Mouse (Mus musculus): Measurements from ENCODE around the gene Dusp3.

Dusp3 gene

GRCm38 (mm10) chr11:101986913-101987312 lies at the start of gene Dusp3:
TSS of gene Dusp3 (minus strand) at chr11:101987013.
- DNase-seq (ENCODE audit: low read depth, low spot score), result no peak

- no peak for DNase-seq (ENCODE audit: low read depth, low spot score)
Measured at GRCm38 (mm10) chr11:102036336-102036735, 49.5 kb upstream of the Dusp3 start.

GRCm38 (mm10) chr11:102035456-102035960 lies 48.7 kb upstream of the Dusp3 start:
- no peak for DNase-seq (ENCODE audit: low read depth, low spot score)

GRCm38 (mm10) chr11:102034887-102035286 lies 48.1 kb upstream of the Dusp3 start:
- DNase-seq (ENCODE audit: low read depth, low spot score), result no peak

- no peak for DNase-seq (ENCODE audit: low read depth, low spot score)
Measured at GRCm38 (mm10) chr11:102033055-102033591, 46.3 kb upstream of the Dusp3 start.

- DNase-seq (ENCODE audit: low read depth, low spot score), result no peak
Measured at GRCm38 (mm10) chr11:102031149-102031548, 44.3 kb upstream of the Dusp3 start.

- no peak for DNase-seq (ENCODE audit: low read depth, low spot score)
Measured at GRCm38 (mm10) chr11:102029966-102030365, 43.2 kb upstream of the Dusp3 start.

- DNase-seq (ENCODE audit: low read depth, low spot score), result no peak
Measured at GRCm38 (mm10) chr11:102029304-102029703, 42.5 kb upstream of the Dusp3 start.

GRCm38 (mm10) chr11:102028087-102028816 lies 41.4 kb upstream of the Dusp3 start, which contains the start of gene Mpp3:
TSS of gene Mpp3 (minus strand) at chr11:102028461.
- DNase-seq (ENCODE audit: low read depth, low spot score), result no peak

- no peak for DNase-seq (ENCODE audit: low read depth, low spot score)
Measured at GRCm38 (mm10) chr11:102027361-102028017, 40.7 kb upstream of the Dusp3 start.

- DNase-seq (ENCODE audit: low read depth, low spot score), result peak; percentile 72
Measured at GRCm38 (mm10) chr11:102026694-102027360, 40.0 kb upstream of the Dusp3 start.

- DNase-seq (ENCODE audit: low read depth, low spot score), result no peak
Measured at GRCm38 (mm10) chr11:102025991-102026660, 39.3 kb upstream of the Dusp3 start.

- no peak for DNase-seq (ENCODE audit: low read depth, low spot score)
Measured at GRCm38 (mm10) chr11:102025354-102025753, 38.5 kb upstream of the Dusp3 start.

GRCm38 (mm10) chr11:102024875-102025274 lies 38.1 kb upstream of the Dusp3 start:
- DNase-seq (ENCODE audit: low read depth, low spot score), result no peak

GRCm38 (mm10) chr11:102024084-102024758 lies 37.4 kb upstream of the Dusp3 start:
- DNase-seq (ENCODE audit: low read depth, low spot score), result no peak

- DNase-seq (ENCODE audit: low read depth, low spot score), result no peak
Measured at GRCm38 (mm10) chr11:102023406-102023805, 36.6 kb upstream of the Dusp3 start.

GRCm38 (mm10) chr11:102021196-102021595 lies 34.4 kb upstream of the Dusp3 start:
- DNase-seq (ENCODE audit: low read depth, low spot score), result no peak

- DNase-seq (ENCODE audit: low read depth, low spot score), result no peak
Measured at GRCm38 (mm10) chr11:102019736-102020135, 32.9 kb upstream of the Dusp3 start.

GRCm38 (mm10) chr11:102016136-102016535 lies 29.3 kb upstream of the Dusp3 start:
- DNase-seq (ENCODE audit: low read depth, low spot score), result no peak

- no peak for DNase-seq (ENCODE audit: low read depth, low spot score)
Measured at GRCm38 (mm10) chr11:102015472-102015871, 28.7 kb upstream of the Dusp3 start.

GRCm38 (mm10) chr11:102013201-102013600 lies 26.4 kb upstream of the Dusp3 start:
- DNase-seq (ENCODE audit: low read depth, low spot score), result no peak

All from ZHBTc4 (cell line).